Mouse (Mus musculus): ENCODE results near the gene Olfr901. TPM values are rescaled to one million over a fixed set of nuclear protein-coding genes. Genes with fewer than 3 reads are reported as not detected.

Olfr901 gene
- polyA plus RNA-seq, 1 experiment = not detected

- no peaks in the 10 kb centered on the region for H3K36me3 ChIP-seq (ENCODE audit: control insufficient read depth, insufficient read depth, low read length)
- DNase-seq = no peak
- no peak within 1 kb of the TSS for H3K4me3 ChIP-seq (ENCODE audit: control insufficient read depth, insufficient read depth, low read length)
- H3K27me3 ChIP-seq (ENCODE audit: control insufficient read depth, insufficient read depth, low read length) = no peaks in the 10 kb centered on the region
- no peak within 1 kb of the TSS for H3K27ac ChIP-seq (ENCODE audit: control insufficient read depth, insufficient read depth, low read length)
- H3K4me1 ChIP-seq (replicated peaks; ENCODE audit: control insufficient read depth, insufficient read depth, low read length) = no peaks in the 10 kb centered on the region
- no peak for TF ChIP-seq CTCF (IDR thresholded peaks at IDR 0.05; ENCODE audit: borderline replicate concordance, control insufficient read depth, extremely low read depth, insufficient read depth, low read length, poor library complexity)
- TF ChIP-seq POLR2A (IDR thresholded peaks at IDR 0.05; ENCODE audit: control insufficient read depth, extremely low read depth, insufficient read depth, low read length, poor library complexity) = no peak
These were observed 33.6 kb downstream of the Olfr901 start, which contains the start of gene Olfr904 for GRCm38 (mm10) chr9:38462844-38463243. Gene Olfr904, plus strand, starts transcription at chr9:38463144.

- no peaks in the 10 kb centered on the region for H3K36me3 ChIP-seq (ENCODE audit: control insufficient read depth, insufficient read depth, low read length)
- no peak within 1 kb of the TSS for H3K27ac ChIP-seq (ENCODE audit: control insufficient read depth, insufficient read depth, low read length)
- H3K4me3 ChIP-seq (ENCODE audit: control insufficient read depth, insufficient read depth, low read length) = no peak within 1 kb of the TSS
- H3K27me3 ChIP-seq (ENCODE audit: control insufficient read depth, insufficient read depth, low read length) = no peaks in the 10 kb centered on the region
- DNase-seq = no peak
- no peaks in the 10 kb centered on the region for H3K4me1 ChIP-seq (replicated peaks; ENCODE audit: control insufficient read depth, insufficient read depth, low read length)
- TF ChIP-seq CTCF (IDR thresholded peaks at IDR 0.05; ENCODE audit: borderline replicate concordance, control insufficient read depth, extremely low read depth, insufficient read depth, low read length, poor library complexity) (no peak), POLR2A (IDR thresholded peaks at IDR 0.05; ENCODE audit: control insufficient read depth, extremely low read depth, insufficient read depth, low read length, poor library complexity) (no peak)
These were observed 41.6 kb downstream of the Olfr901 start, which contains the start of gene Olfr905 for GRCm38 (mm10) chr9:38470807-38471206. Gene Olfr905, plus strand, starts transcription at chr9:38471107.

Other genes starting within 250 kb of the Olfr901 start
- not detected in 2 replicates for gene Olfr891, start 248.6 kb upstream of the Olfr901 start, polyA plus RNA-seq (2012; rRNA removed)
- gene Olfr893, start 221.1 kb upstream of the Olfr901 start, polyA plus RNA-seq (2012; rRNA removed) = not detected in 2 replicates
- not detected in 2 replicates for gene Olfr894, start 211.4 kb upstream of the Olfr901 start, polyA plus RNA-seq (2012; rRNA removed)
- gene Olfr143, start 176.7 kb upstream of the Olfr901 start, polyA plus RNA-seq (2012; rRNA removed) = not detected in 2 replicates
- not detected in 2 replicates for gene Olfr895, start 161.6 kb upstream of the Olfr901 start, polyA plus RNA-seq (2012; rRNA removed)
- gene Olfr896-ps1, start 138.3 kb upstream of the Olfr901 start, polyA plus RNA-seq (2012; rRNA removed) = not detected in 2 replicates
- gene Olfr25, start 100.4 kb upstream of the Olfr901 start, polyA plus RNA-seq (2012; rRNA removed) = not detected in 2 replicates
- not detected in 2 replicates for gene Olfr898, start 81.0 kb upstream of the Olfr901 start, polyA plus RNA-seq (2012; rRNA removed)
- gene Olfr250, start 62.6 kb upstream of the Olfr901 start, polyA plus RNA-seq (2012; rRNA removed) = not detected in 2 replicates
- not detected in 2 replicates for gene Olfr251, start 52.4 kb upstream of the Olfr901 start, polyA plus RNA-seq (2012; rRNA removed)
- gene Olfr147, start 27.8 kb upstream of the Olfr901 start, polyA plus RNA-seq (2012; rRNA removed) = not detected in 2 replicates
- gene Olfr902, start 18.2 kb downstream of the Olfr901 start, polyA plus RNA-seq (2012; rRNA removed) = not detected in 2 replicates
- not detected in 2 replicates for gene Olfr904, start 33.7 kb downstream of the Olfr901 start, polyA plus RNA-seq (2012; rRNA removed)
- not detected in 2 replicates for gene Olfr905, start 41.7 kb downstream of the Olfr901 start, polyA plus RNA-seq (2012; rRNA removed)
- not detected in 2 replicates for gene Olfr906, start 57.6 kb downstream of the Olfr901 start, polyA plus RNA-seq (2012; rRNA removed)
- not detected in 2 replicates for gene Olfr907, start 66.3 kb downstream of the Olfr901 start, polyA plus RNA-seq (2012; rRNA removed)
- not detected in 2 replicates for gene Olfr911-ps1, start 92.1 kb downstream of the Olfr901 start, polyA plus RNA-seq (2012; rRNA removed)
- not detected in 2 replicates for gene Olfr910, start 108.4 kb downstream of the Olfr901 start, polyA plus RNA-seq (2012; rRNA removed)
- gene Olfr912, start 150.7 kb downstream of the Olfr901 start, polyA plus RNA-seq (2012; rRNA removed) = not detected in 2 replicates
- gene Olfr913, start 163.3 kb downstream of the Olfr901 start, polyA plus RNA-seq (2012; rRNA removed) = not detected in 2 replicates
- gene Olfr914, start 175.6 kb downstream of the Olfr901 start, polyA plus RNA-seq (2012; rRNA removed) = not detected in 2 replicates
- not detected in 2 replicates for gene Olfr916, start 230.4 kb downstream of the Olfr901 start, polyA plus RNA-seq (2012; rRNA removed)
- not detected in 2 replicates for gene Olfr917, start 236.4 kb downstream of the Olfr901 start, polyA plus RNA-seq (2012; rRNA removed)
- gene Olfr918, start 245.1 kb downstream of the Olfr901 start, polyA plus RNA-seq (2012; rRNA removed) = not detected in 2 replicates

All from thymus, adult 2 months (tissue).